Mouse (Mus musculus) adrenal gland, adult 18-20 months (tissue): ENCODE data around the gene Dbr1. TPM values are rescaled to one million over a fixed set of nuclear protein-coding genes. Genes with fewer than 3 reads are reported as not detected.
A peak's percentile ranks its signal among the peaks of the same experiment; 100 is the strongest.

Experiments
- DNase-seq, 2 experiments: peaks; one replicate each; pipeline ENCODE4 v3.0.0; 2021 to 2022; ENCODE audit warnings: low spot score in 2 of 2
- total RNA-seq, 2 experiments: library from RNA; stranded (reverse); gene quantifications; 1 replicate in 1 of 2; 2 replicates in 1 of 2; pipeline ENCODE4 v1.2.3; 2021

Dbr1 gene
- total RNA-seq, 2 experiments from 2014 or later: 10.2 to 14.4 TPM

DNA sequence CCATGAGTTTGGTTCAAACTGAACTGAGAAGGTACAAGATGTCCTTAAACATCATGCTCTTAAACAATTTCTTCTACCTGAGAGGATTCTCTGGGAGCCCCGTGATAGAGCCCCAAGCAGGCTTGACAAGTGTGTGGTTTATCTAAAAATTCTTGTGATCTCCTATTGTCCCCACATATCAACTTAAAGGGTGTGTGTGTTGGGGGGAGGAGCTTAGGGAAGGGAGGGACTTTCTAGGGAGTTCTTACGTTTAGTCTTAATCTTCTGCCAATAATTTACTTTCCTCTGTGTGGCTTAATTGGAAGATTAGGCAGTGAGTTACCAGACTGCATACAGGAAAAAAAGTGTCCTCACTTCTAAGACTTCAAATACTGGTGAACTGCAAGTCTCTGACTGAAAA, 36.6 kb downstream of the Dbr1 start, which contains the start of gene A4gnt:
Gene A4gnt, plus strand, starts transcription at position 301 of the 400 bp plus-strand sequence.
- DNase-seq: no peak

DNA sequence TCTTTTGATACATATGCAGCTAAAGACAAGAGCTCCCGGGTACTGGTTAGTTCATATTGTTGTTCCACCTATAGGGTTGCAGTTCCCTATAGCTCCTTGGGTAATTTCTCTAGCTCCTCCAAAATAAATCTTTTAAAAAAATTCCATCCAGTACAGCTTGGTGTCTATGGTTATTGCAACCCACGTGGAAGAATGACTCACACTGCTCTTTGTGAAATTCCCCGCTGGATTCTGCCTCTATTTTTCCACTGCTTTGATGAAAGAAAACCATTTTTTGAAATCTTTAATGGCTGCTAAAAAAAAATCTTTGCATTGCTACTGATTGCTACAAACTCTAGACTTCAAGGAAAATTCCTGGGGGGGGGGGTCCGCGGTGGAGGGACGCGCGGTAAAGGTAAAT, 44.1 kb downstream of the Dbr1 start:
- DNase-seq: no peak

DNA sequence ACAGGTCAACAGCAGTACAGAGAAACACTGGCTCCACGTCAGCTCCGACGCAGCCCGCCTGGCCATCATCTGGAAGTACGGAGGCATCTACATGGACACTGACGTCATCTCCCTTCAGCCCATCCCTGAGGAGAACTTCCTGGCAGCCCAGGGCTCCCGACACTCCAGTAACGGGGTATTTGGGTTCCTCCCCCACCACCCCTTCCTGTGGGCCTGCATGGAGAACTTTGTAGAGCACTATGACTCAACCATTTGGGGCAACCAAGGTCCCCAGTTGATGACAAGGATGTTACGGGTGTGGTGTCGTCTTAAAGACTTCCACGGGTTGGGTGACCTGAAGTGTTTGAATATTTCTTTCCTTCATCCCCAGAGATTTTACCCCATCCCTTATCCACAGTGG, 44.6 kb downstream of the Dbr1 start:
- no peak for DNase-seq

DNA sequence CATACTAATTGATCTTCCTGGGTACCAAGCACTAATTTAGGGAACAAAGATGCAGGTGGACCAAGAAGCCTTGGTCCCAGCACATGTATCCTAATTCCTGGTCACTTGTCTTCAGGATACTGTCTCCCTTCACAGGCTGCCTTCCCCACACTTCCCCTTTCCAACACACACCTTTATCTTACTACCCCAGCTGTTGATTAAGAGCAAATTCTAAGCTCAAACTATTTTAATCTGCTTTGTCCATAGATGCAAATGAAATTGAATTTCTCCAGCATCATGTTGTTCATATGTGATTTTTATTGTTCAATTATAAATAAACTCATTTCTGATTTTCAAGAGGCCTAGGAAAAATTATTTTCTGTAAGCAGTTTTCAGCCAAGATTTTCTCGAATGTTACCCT, 46.4 kb downstream of the Dbr1 start:
- no peak for DNase-seq

DNA sequence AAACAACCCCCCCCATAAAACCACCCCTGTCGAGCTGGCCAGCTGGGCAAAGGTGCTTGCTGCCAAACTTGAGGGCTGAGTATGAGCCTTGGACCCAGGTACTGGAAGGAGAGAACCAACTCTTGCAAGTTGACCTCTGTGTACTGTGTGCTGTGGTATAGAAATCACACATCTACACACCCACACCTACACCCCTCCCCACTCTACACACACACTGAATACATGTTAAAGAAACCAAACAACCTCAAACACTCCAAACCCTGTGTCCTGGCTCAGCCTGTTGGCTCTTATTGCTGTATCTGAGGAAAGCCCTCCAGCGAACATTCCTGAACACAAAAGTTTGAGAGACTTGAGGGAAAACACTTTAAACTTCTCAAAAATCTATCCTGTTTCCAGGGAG, 47.4 kb downstream of the Dbr1 start:
- DNase-seq: no peak

DNA sequence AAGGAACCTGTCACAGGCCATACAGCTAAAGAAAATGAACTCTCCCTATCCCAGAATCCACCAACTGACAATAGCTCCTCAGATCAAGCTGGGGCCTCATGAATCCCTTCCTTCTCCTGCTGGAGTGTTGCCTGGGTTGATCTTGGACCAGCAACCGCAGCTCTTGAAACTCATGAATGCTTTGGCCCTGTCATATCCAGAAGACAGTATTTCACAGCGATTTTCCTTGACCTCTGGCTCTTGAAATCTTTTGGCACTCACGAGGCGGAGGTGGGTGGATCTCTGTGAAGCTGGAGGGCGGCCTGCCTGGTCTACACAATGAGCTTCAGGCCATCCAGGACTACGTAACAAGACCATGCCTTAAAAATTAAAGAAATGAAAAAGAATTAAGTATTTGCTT, 48.5 kb downstream of the Dbr1 start:
- DNase-seq: peak in 1 of 2 experiments; percentile 24

DNA sequence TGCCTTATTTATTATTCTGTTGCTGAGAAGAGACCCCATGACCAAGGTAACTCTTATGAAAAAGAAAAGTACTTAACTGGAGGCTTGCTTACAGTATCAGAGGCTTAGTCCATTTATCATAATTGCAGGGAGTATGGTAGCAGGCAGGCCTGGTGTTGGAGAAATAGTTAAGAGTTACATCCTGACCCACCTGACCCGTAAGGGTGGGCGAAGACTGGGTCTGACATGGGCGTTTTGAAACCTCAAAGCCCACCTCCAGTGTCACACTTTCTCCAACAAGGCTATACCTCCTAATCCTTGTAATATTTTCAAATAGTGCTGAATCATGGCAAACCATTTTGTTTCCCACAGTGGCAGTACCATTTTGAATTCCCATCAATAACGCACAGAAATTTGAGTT, 53.0 kb downstream of the Dbr1 start:
- DNase-seq: no peak

DNA sequence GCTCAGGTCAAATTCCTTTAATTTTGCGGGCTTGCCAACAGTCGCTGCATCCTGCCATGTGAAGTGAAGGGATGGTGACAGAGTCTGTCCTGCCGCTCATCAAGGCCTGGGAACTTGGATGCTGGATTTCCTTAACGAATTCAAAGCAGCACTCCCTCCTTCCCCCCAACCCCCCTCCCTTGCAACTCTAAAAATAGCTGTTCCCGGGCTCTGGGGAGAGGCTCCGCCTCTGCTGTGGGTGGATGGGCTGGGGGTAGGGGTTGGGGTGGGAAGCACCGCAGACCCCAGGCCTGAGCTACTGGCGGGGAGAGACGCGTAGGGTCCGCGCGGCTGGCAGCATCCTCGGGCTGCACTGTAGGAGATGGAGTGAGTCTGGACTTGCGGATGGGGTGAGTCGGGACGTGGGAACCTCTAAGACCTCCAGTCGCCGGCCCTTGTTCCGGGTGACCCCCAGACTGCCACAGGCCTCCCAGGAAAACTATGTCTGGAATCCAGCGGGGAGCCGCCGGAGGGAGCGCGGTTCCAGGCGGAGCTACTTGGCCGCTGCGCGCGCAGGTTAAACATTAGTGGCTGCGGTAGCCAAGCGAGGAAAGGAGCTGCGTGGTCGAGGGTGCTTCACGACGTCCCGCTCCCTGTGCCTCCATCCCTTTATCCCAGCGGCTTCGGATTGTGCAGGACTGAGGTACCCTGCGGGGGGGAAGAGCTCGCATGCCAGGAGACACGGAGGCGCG, 53.8 kb downstream of the Dbr1 start, which contains the start of gene Dzip1l:
Gene Dzip1l, plus strand, starts transcription at position 216 of the 731 bp plus-strand sequence.
- DNase-seq: peak; percentile 47 to 52

DNA sequence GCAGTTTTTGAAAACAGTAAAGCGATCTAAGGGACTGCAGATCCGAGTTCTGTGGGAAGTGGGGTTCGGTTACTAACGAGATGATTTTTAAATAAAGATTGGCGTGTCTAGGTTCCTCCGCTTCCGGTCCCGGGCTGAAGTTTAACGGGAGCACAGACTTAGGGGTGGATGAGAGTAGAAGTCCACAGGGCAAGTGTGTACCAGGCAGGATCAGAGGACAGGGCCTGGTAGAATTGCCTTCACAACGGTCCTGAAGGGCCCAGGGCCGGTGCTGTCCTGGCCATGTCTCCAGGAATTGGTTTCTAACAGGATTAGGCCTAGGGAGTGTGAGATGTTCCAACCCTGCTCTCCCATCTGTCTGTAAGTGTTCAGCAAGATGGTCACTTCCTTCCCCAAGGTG, 54.5 kb downstream of the Dbr1 start:
- DNase-seq: no peak

DNA sequence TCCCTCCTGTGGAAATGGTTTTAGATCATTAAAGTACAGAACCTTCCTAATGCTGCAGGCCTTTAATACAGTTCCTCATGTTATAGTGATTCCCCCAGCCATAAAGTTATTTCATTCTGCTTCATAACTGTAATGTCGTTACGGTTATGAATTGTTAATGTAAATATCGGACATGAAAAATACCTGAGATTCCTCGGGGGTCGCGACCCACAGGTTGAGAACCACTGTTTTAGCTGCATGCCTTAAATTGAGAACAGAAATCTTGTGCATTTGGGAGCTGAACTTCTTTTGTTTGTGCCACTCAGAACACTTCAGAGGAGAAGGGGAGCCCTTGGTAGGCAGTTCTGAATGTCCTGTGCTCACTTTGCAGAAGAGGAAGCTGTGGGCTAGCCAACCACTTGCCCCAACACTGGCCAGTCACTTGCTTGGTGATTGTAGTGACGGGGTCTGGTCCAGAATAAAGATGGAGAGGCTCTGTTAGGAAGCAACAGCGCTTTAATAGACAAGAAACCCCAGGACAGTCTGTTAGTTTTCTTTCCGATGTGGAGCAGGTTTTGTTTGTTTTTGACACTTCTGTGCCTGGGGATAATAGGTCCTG, 55.0 kb downstream of the Dbr1 start:
- no peak for DNase-seq

DNA sequence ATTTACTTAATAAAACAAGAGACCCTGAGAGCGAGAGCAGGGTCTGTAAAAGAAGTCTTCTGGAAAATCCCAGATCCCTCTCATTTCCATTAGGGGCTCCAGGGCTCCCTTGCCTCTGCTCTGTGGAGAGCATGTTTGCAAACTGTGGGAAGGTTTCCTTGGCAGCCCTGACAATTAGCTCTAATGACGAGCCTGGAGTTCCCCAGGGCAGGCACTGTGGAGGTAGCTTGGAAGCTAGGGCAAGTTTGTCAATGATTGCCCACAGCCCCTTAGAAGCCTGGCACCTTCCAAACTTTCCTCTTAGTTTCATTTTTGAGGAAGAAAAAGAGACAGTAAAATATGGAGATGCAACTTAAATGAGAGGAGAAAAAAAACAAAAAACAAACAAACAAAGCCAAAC, 56.2 kb downstream of the Dbr1 start:
- no peak for DNase-seq

DNA sequence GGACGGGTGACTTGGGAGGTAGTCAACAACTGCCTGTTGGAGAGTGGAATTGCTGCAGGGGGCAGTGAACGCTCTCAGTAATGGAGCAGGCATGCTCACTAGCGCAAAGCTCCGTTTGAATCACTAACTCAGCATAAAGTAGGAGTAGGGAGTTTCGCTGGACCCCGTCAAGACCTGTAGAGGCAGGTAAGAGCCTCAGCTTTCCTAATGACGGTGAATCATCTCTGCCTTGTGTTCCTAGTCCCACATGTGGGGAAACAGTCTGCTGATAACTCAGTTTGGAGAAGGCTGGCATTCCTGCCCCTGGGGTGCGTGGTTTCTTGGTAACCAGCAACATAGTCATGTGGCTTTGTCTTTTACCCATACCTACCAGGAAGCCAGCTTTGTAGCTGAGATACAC, 56.7 kb downstream of the Dbr1 start:
- no peak for DNase-seq

Other genes with a start within 250 kb of the Dbr1 start
- gene Esyt3, start 217.2 kb upstream of the Dbr1 start, total RNA-seq: 1 to 10 TPM in 1 of 2 experiments, under 1 TPM in 1; 0.36 to 1.3 TPM
- 10 to 100 TPM; 59.9 to 92.3 TPM for gene Mras, start 138.4 kb upstream of the Dbr1 start, total RNA-seq
- gene Nme9, start 124.3 kb upstream of the Dbr1 start, total RNA-seq: not detected
- 10 to 100 TPM; 19.9 to 26.9 TPM for gene Armc8, start 6.9 kb upstream of the Dbr1 start, total RNA-seq
- not detected for gene A4gnt, start 36.7 kb downstream of the Dbr1 start, total RNA-seq
- 1 to 10 TPM; 3.0 to 4.3 TPM for gene Dzip1l, start 53.7 kb downstream of the Dbr1 start, total RNA-seq
- not detected for gene Cldn18, start 141.5 kb downstream of the Dbr1 start, total RNA-seq